Mouse (Mus musculus): ENCODE results near the gene Barx2. TPM values are rescaled to one million over a fixed set of nuclear protein-coding genes. Genes with fewer than 3 reads are reported as not detected.
"Not testable (repeated sequence)": the region's sequence is repeated elsewhere in the genome, so short reads cannot be mapped to it uniquely, and the experiment has no call there.

The Barx2 gene
- polyA plus RNA-seq, 1 experiment = 0.05 TPM

DNA sequence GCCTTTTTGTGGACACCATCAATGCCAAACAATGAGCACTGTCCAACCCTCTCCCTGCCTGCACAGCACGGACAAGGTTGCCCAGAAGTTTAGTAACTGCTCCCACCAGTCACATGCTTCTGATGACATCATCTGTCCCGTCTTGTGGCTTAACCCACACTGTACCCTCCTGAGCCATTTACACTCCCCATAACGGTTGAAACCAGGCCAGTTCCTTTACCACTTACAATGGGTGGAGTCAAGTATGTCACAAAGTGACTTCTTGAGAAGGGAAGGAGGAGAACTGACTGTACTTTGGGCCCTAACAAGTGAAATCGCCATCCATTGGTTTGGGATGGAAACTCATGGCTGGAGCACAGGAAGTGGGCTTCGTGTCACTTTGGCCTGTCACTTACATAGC, 35.8 kb upstream of the Barx2 start:
- Histone ChIP-seq H3K4me3 (no peak overlapping the region), H3K79me2 (ENCODE audit: control insufficient read depth, insufficient read depth) (no peaks in the 10 kb centered on the region), H3K4me2 (ENCODE audit: low read depth) (no peak overlapping the region), H3ac (ENCODE audit: control insufficient read depth, insufficient read length) (no peak overlapping the region), H3K36me3 (ENCODE audit: control insufficient read depth, insufficient read depth) (no peaks in the 10 kb centered on the region), H3K27me3 (ENCODE audit: control insufficient read depth, insufficient read depth, insufficient read length) (no peaks in the 10 kb centered on the region)
- TF ChIP-seq POLR2A (IDR thresholded peaks at IDR 0.05; ENCODE audit: insufficient read length, low read depth) = no peak
- no peak for TF ChIP-seq TCF12 (IDR thresholded peaks at IDR 0.05; ENCODE audit: insufficient read depth, poor library complexity, severe bottlenecking)
- TF ChIP-seq USF1 (IDR thresholded peaks at IDR 0.05; ENCODE audit: low read depth) = no peak
- no peak for TF ChIP-seq REST (IDR thresholded peaks at IDR 0.05; ENCODE audit: insufficient read depth, insufficient read length)
- no peak for TF ChIP-seq E2F4 (IDR thresholded peaks at IDR 0.05; ENCODE audit: insufficient read depth)
- TF ChIP-seq MYOG (IDR thresholded peaks at IDR 0.05; ENCODE audit: control insufficient read depth in 1 of 3, insufficient read depth in 1 of 3, insufficient read length in 2 of 3, low read depth in 2 of 3) = no peak
- TF ChIP-seq MAX (IDR thresholded peaks at IDR 0.05; ENCODE audit: low read depth) = no peak
- TF ChIP-seq MYOD1 (IDR thresholded peaks at IDR 0.05; ENCODE audit: control insufficient read depth in 1 of 3, insufficient read length in 2 of 3, low read depth in 2 of 3) = no peak
- TF ChIP-seq TCF3 (IDR thresholded peaks at IDR 0.05; ENCODE audit: insufficient read length, low read depth) = no peak
- TF ChIP-seq SRF (IDR thresholded peaks at IDR 0.05; ENCODE audit: control insufficient read depth, insufficient read length, low read depth) = no peak
- TF ChIP-seq POLR2AphosphoS2 (IDR thresholded peaks at IDR 0.05; ENCODE audit: insufficient read length, low read depth) = no peak
- no peak for TF ChIP-seq CEBPB (IDR thresholded peaks at IDR 0.05; ENCODE audit: insufficient read depth, poor library complexity, severe bottlenecking)

DNA sequence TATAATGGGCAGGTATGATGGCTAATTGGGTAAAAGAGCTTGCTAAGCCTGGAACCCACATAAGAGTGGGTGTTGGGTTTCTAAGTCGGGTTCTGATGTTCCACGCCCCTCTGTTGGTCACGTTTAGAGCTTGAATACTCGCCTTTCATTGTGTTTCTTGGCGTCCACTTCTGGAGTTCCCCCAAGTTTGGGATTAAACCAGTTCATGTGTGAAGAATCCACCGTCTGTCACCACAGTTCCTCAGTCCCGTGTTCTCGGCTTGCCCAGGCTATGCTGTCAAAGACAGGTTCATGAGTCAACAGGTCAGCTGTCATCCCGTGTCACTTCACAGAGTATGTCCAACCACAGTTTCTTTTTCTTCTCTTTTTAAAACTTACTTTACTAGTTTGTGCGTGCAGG, 33.8 kb upstream of the Barx2 start:
- H3K36me3 ChIP-seq (ENCODE audit: control insufficient read depth, insufficient read depth) = no peaks in the 10 kb centered on the region
- H3K4me3 ChIP-seq = no peak overlapping the region
- H3K27me3 ChIP-seq (ENCODE audit: control insufficient read depth, insufficient read depth, insufficient read length) = no peaks in the 10 kb centered on the region
- H3K4me2 ChIP-seq (ENCODE audit: low read depth) = no peak overlapping the region
- TF ChIP-seq MYOD1 (IDR thresholded peaks at IDR 0.05; ENCODE audit: control insufficient read depth in 1 of 3, insufficient read length in 2 of 3, low read depth in 2 of 3) (peak in 1 of 3 experiments; percentile 29), MYOG (IDR thresholded peaks at IDR 0.05; ENCODE audit: control insufficient read depth in 1 of 3, insufficient read depth in 1 of 3, insufficient read length in 2 of 3, low read depth in 2 of 3) (no peak)
- no peak overlapping the region for H3ac ChIP-seq (ENCODE audit: control insufficient read depth, insufficient read length)
- H3K79me2 ChIP-seq (ENCODE audit: control insufficient read depth, insufficient read depth) = no peaks in the 10 kb centered on the region

DNA sequence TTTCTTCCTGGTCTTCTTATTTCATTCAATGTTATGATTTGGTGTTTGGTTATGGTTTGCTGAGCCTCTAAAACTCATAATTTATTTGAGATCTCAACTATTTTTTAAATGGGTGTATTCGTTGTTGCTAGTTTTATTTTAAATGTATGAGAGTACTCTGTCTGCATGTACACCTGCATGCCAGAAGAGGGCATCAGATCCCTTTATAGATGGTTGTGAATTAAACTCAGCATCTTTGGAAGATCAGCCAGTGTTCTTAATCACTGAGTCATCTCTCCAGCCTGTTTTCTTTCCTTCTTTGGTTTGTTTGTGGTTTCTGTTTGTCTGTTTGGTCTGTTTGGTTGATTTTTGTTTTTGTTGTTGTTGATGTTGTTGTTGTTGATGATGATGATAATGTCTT, 29.1 kb upstream of the Barx2 start:
- no peak for TF ChIP-seq MYOD1 (IDR thresholded peaks at IDR 0.05; ENCODE audit: control insufficient read depth in 1 of 3, insufficient read length in 2 of 3, low read depth in 2 of 3)
- TF ChIP-seq CEBPB (IDR thresholded peaks at IDR 0.05; ENCODE audit: insufficient read depth, poor library complexity, severe bottlenecking) = no peak
- no peak for TF ChIP-seq MAX (IDR thresholded peaks at IDR 0.05; ENCODE audit: low read depth)
- no peak for TF ChIP-seq USF1 (IDR thresholded peaks at IDR 0.05; ENCODE audit: low read depth)
- Histone ChIP-seq H3K4me3 (no peak overlapping the region), H3K36me3 (ENCODE audit: control insufficient read depth, insufficient read depth) (no peaks in the 10 kb centered on the region), H3K27me3 (ENCODE audit: control insufficient read depth, insufficient read depth, insufficient read length) (no peaks in the 10 kb centered on the region), H3ac (ENCODE audit: control insufficient read depth, insufficient read length) (no peak overlapping the region), H3K4me2 (ENCODE audit: low read depth) (no peak overlapping the region), H3K79me2 (ENCODE audit: control insufficient read depth, insufficient read depth) (no peaks in the 10 kb centered on the region)

DNA sequence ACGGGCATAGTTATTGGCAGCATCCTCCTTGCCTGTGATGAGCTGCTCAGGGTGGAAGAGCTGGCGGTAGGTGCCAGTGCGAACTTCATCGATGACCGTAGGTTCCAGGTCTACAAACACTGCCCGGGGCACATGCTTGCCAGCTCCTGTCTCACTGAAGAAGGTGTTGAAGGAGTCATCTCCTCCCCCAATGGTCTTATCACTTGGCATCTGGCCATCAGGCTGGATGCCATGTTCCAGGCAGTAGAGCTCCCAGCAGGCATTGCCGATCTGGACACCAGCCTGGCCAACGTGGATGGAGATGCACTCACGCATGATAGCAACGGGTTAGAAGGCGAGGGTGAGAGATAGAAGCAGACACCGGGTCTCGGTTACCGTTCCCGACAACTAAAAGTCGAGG, 23.2 kb upstream of the Barx2 start:
- H3K27me3 ChIP-seq (ENCODE audit: control insufficient read depth, insufficient read depth, insufficient read length); H3K36me3 ChIP-seq (ENCODE audit: control insufficient read depth, insufficient read depth); H3K79me2 ChIP-seq (ENCODE audit: control insufficient read depth, insufficient read depth); H3K4me2 ChIP-seq (ENCODE audit: low read depth); H3ac ChIP-seq (ENCODE audit: control insufficient read depth, insufficient read length); H3K4me3 ChIP-seq: not testable (repeated sequence)

DNA sequence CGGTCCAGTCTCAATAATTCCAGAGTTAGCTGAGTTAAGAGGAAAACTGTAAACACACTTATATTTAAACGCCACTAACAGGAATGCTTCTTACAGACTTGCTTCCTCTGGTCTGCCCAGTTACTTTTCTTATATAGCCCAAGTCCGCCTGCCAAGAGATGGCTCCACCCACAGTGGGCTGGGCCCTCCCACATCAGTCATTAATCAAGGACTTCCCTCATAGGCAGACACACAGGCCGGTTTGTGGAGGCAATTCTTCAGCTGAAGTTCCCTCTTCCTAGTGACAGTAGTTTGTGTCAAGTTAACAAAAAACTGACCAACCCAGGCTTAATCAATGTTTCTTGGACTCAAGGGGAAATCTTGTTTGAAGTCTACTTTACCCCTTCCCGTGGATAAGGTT, 18.4 kb upstream of the Barx2 start:
- no peaks in the 10 kb centered on the region for H3K79me2 ChIP-seq (ENCODE audit: control insufficient read depth, insufficient read depth)
- H3K4me2 ChIP-seq (ENCODE audit: low read depth) = no peak overlapping the region
- H3K27me3 ChIP-seq (ENCODE audit: control insufficient read depth, insufficient read depth, insufficient read length) = peaks cover 8% of the 10 kb centered on the region
- H3K4me3 ChIP-seq = no peak overlapping the region
- no peak overlapping the region for H3ac ChIP-seq (ENCODE audit: control insufficient read depth, insufficient read length)
- H3K36me3 ChIP-seq (ENCODE audit: control insufficient read depth, insufficient read depth) = no peaks in the 10 kb centered on the region
- TF ChIP-seq REST (IDR thresholded peaks at IDR 0.05; ENCODE audit: insufficient read depth, insufficient read length) (no peak), MYOG (IDR thresholded peaks at IDR 0.05; ENCODE audit: control insufficient read depth in 1 of 3, insufficient read depth in 1 of 3, insufficient read length in 2 of 3, low read depth in 2 of 3) (no peak)

DNA sequence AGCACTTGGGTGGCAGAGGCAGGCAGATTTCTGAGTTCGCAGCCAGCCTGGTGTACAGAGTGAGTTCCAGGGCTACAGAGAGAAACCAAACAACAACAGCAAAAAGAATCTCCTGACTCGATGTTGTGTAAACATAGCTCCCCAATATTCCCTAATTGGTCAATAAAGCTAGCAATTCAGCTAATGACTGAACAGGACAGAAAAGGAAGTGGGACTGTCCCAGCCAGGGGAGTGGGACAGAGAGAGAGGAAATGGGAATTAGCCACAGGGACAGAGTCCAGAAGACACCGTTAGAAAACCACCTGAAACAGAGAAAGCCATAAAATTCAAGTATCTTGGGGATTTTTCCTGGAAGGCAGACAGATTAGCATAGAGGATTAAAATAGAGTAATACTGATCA, 18.0 kb upstream of the Barx2 start:
- Histone ChIP-seq H3ac (ENCODE audit: control insufficient read depth, insufficient read length) (no peak overlapping the region), H3K4me2 (ENCODE audit: low read depth) (no peak overlapping the region), H3K4me3 (no peak overlapping the region), H3K27me3 (ENCODE audit: control insufficient read depth, insufficient read depth, insufficient read length) (peaks cover 10% of the 10 kb centered on the region), H3K36me3 (ENCODE audit: control insufficient read depth, insufficient read depth) (no peaks in the 10 kb centered on the region), H3K79me2 (ENCODE audit: control insufficient read depth, insufficient read depth) (no peaks in the 10 kb centered on the region)
- TF ChIP-seq MYOG (IDR thresholded peaks at IDR 0.05; ENCODE audit: control insufficient read depth in 1 of 3, insufficient read depth in 1 of 3, insufficient read length in 2 of 3, low read depth in 2 of 3) (no peak), REST (IDR thresholded peaks at IDR 0.05; ENCODE audit: insufficient read depth, insufficient read length) (no peak), TCF3 (IDR thresholded peaks at IDR 0.05; ENCODE audit: insufficient read length, low read depth) (no peak), USF1 (IDR thresholded peaks at IDR 0.05; ENCODE audit: low read depth) (no peak), MAX (IDR thresholded peaks at IDR 0.05; ENCODE audit: low read depth) (no peak), SRF (IDR thresholded peaks at IDR 0.05; ENCODE audit: control insufficient read depth, insufficient read length, low read depth) (no peak), POLR2A (IDR thresholded peaks at IDR 0.05; ENCODE audit: insufficient read length, low read depth) (no peak), MYOD1 (IDR thresholded peaks at IDR 0.05; ENCODE audit: control insufficient read depth in 1 of 3, insufficient read length in 2 of 3, low read depth in 2 of 3) (no peak), POLR2AphosphoS2 (IDR thresholded peaks at IDR 0.05; ENCODE audit: insufficient read length, low read depth) (no peak), TCF12 (IDR thresholded peaks at IDR 0.05; ENCODE audit: insufficient read depth, poor library complexity, severe bottlenecking) (no peak)
